Mouse (Mus musculus) myocyte (in vitro differentiated cells): ENCODE results near the gene Mboat1.

Source experiments
- CEBPB ChIP-seq: IDR thresholded peaks from 2 replicates; pipeline ENCODE4 v1.6.1; 2011; ENCODE audit warnings: mild to moderate bottlenecking, moderate library complexity; ENCODE audit not compliant: poor library complexity, insufficient read depth, severe bottlenecking
- E2F4 ChIP-seq: IDR thresholded peaks from one replicate; pipeline ENCODE4 v1.6.1; 2011; ENCODE audit warnings: mild to moderate bottlenecking, control low read depth, moderate library complexity; ENCODE audit not compliant: insufficient read depth
- MAX ChIP-seq: IDR thresholded peaks from one replicate; pipeline ENCODE4 v1.6.1; 2011; ENCODE audit warnings: low read depth, mild to moderate bottlenecking, control low read depth
- MYOD1 ChIP-seq, 3 experiments: IDR thresholded peaks; one replicate each; pipeline ENCODE4 v1.6.1; 2011; ENCODE audit warnings: control low read depth in 2 of 3, low read depth in 2 of 3, mild to moderate bottlenecking in 2 of 3, moderate library complexity in 1 of 3; ENCODE audit not compliant: insufficient read length in 2 of 3, control insufficient read depth in 1 of 3
- MYOG ChIP-seq, 3 experiments: IDR thresholded peaks; one replicate each; pipeline ENCODE4 v1.6.1; 2011; ENCODE audit warnings: control low read depth in 2 of 3, low read depth in 2 of 3, mild to moderate bottlenecking in 2 of 3; ENCODE audit not compliant: insufficient read length in 2 of 3, control insufficient read depth in 1 of 3, insufficient read depth in 1 of 3
- POLR2A ChIP-seq: IDR thresholded peaks from one replicate; pipeline ENCODE4 v1.6.1; 2011; ENCODE audit warnings: low read depth, mild to moderate bottlenecking, control low read depth, moderate library complexity; ENCODE audit not compliant: insufficient read length
- POLR2AphosphoS2 ChIP-seq: IDR thresholded peaks from one replicate; pipeline ENCODE4 v1.6.1; 2011; ENCODE audit warnings: low read depth, control low read depth; ENCODE audit not compliant: insufficient read length
- SRF ChIP-seq: IDR thresholded peaks from one replicate; pipeline ENCODE4 v1.6.1; 2011; ENCODE audit warnings: low read depth; ENCODE audit not compliant: control insufficient read depth, insufficient read length
- TCF12 ChIP-seq: IDR thresholded peaks from one replicate; pipeline ENCODE4 v1.6.1; 2011; ENCODE audit warnings: mild to moderate bottlenecking, control low read depth; ENCODE audit not compliant: poor library complexity, insufficient read depth, severe bottlenecking
- TCF3 ChIP-seq: IDR thresholded peaks from one replicate; pipeline ENCODE4 v1.6.1; 2011; ENCODE audit warnings: low read depth, control low read depth; ENCODE audit not compliant: insufficient read length
- USF1 ChIP-seq: IDR thresholded peaks from one replicate; pipeline ENCODE4 v1.6.1; 2011; ENCODE audit warnings: low read depth, mild to moderate bottlenecking, control low read depth, moderate library complexity

DNA sequence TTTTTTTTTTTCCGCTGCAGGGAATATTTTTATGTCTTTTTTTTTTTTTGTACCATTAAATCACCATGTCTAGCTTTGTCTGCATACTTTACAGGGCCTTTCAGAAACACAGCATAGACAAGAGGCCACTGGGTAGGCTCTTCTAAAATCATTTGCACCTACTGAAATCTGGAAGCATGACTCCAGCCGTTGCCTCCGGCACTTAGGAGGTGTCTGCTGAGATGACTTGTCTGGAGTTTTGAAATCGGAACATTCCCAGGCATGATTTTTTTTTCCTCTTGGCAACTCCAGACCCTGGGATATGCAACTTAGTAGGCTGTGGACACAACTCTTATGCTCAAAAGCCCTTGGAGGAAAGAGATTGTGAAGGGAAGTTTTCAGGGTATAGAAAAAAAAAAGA lies 109.3 kb downstream of the Mboat1 start:
- TF ChIP-seq POLR2A = no peak
- TF ChIP-seq MYOG (IDR thresholded peaks at IDR 0.05; ENCODE audit: control insufficient read depth in 1 of 3, insufficient read depth in 1 of 3, insufficient read length in 2 of 3, low read depth in 2 of 3) = no peak
- no peak for TF ChIP-seq TCF12
- TF ChIP-seq CEBPB = no peak
- no peak for TF ChIP-seq USF1
- TF ChIP-seq MYOD1 (IDR thresholded peaks at IDR 0.05; ENCODE audit: control insufficient read depth in 1 of 3, insufficient read length in 2 of 3, low read depth in 2 of 3) = no peak
- no peak for TF ChIP-seq MAX
- no peak for TF ChIP-seq TCF3
- TF ChIP-seq POLR2AphosphoS2 = no peak
- TF ChIP-seq E2F4 = no peak
- TF ChIP-seq SRF = no peak
